Mouse (Mus musculus): ENCODE data around the gene Rpl5. TPM values are rescaled to one million over a fixed set of nuclear protein-coding genes. Genes with fewer than 3 reads are reported as not detected.
"Not testable (repeated sequence)": the region's sequence is repeated elsewhere in the genome, so short reads cannot be mapped to it uniquely, and the experiment has no call there.

Rpl5 gene
- total RNA-seq, 4 experiments from 2014 or later, result 24.1 to 35.4 (median 32.1) TPM

GRCm38 (mm10) chr5:107896265-107896664 lies 4.0 kb upstream of the Rpl5 start:
- no peak for DNase-seq (ENCODE audit: low spot score)

GRCm38 (mm10) chr5:107901014-107901615 lies 813 bp downstream of the Rpl5 start:
- no peak for DNase-seq (ENCODE audit: low spot score)

GRCm38 (mm10) chr5:107904325-107904724 lies 4.0 kb downstream of the Rpl5 start:
- no peak for DNase-seq (ENCODE audit: low spot score)

GRCm38 (mm10) chr5:107908514-107909110 lies 8.3 kb downstream of the Rpl5 start:
- DNase-seq (ENCODE audit: low spot score), result no peak

DNA sequence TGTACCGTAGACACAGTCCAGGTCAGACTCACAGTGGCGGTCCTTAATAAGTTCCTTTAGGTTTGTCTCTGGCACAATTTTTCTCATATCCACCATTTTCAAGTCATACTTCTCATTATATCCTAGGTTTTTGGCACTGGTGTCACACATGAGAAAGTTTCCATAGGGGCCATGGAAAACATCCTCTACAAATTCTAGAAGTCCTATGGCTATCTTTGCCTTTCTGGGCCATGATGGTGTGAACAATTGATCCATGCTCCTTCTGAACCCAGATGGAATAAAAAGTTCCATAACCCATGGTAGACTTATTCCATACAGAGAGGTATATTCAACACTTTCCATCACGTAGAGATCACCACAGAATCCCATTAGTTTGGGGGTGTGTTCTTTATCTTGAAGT lies 9.4 kb downstream of the Rpl5 start:
- DNase-seq (ENCODE audit: low spot score), result no peak

- no peak for DNase-seq (ENCODE audit: low spot score)
Observed at GRCm38 (mm10) chr5:107910084-107910616, 9.8 kb downstream of the Rpl5 start.

GRCm38 (mm10) chr5:107911012-107911411 lies 10.7 kb downstream of the Rpl5 start:
- DNase-seq (ENCODE audit: low spot score), result no peak

DNA sequence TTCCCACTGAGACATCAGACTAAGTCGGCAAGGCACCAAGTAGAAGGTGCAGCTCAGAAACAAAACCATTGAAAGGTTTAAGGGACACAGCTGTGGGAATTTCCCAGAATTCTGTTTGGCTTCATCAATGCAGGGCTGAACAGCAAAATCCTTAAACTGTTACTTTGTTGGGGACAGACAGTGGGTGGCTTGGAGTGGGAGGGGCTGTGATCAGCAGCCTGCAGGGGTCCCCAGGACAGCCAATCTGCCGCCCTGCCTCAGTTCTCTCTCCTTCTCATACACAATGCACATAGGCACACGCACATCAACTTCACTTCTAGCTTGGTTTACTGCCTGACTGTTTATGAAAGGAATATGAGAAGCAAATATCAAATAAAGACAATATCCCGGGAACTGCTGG lies 15.0 kb downstream of the Rpl5 start:
- DNase-seq (ENCODE audit: low spot score), result no peak

DNA sequence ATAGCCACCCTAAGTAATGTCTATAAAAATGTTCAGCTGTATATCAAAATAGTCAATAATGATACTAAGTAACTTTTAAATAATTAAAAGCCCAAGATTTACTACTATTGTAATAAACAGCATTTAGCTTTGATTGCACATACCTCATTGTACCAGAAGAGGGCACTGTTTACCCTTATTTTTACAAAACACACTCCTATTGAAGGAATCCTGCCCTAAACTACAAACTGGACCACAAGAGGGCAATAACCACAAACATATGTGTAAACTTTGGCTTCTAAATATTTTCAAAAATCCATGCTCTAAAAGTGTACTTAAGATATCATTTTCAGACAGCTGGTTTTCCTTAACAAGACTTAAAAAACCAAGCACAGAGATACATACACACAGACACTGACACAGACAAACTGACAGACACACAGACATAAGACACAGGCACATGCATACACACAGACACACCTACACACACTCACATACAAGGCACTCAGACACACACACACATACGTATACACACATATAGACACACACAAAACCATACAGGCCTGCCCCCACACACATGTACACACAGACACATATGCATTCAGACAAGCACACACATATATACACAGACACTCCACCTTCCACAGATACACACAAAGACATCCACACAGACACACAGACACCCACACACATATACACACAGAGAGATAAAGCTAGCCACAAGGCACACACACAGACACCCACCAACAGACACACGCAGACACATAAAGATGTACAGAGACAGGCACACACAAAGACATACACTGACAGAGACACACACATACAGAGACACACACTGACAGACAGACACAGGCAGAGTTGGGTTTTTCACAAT lies 21.3 kb downstream of the Rpl5 start:
- peak; percentile 81 for DNase-seq (ENCODE audit: low spot score)

DNA sequence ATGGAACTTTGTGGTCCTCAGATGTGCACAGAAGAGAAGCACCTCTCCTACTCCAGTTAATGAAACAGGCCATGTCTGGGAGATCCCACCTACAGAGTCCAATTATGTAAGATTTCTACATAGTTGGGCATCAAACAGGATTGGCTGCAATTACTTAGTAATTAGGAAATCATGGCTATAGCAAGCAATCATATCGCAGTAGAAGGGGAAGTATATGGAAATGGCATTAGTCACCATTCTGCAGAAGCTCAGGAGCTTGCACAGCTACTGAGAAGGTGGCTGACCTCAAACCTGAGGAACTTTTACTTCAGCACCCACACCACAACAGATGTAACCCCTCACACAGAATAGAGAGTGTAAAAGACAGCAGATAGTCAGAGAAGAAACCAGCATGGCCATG lies 22.5 kb downstream of the Rpl5 start:
- no peak for DNase-seq (ENCODE audit: low spot score)

GRCm38 (mm10) chr5:107924564-107924963 lies 24.3 kb downstream of the Rpl5 start:
- DNase-seq (ENCODE audit: low spot score), result no peak

DNA sequence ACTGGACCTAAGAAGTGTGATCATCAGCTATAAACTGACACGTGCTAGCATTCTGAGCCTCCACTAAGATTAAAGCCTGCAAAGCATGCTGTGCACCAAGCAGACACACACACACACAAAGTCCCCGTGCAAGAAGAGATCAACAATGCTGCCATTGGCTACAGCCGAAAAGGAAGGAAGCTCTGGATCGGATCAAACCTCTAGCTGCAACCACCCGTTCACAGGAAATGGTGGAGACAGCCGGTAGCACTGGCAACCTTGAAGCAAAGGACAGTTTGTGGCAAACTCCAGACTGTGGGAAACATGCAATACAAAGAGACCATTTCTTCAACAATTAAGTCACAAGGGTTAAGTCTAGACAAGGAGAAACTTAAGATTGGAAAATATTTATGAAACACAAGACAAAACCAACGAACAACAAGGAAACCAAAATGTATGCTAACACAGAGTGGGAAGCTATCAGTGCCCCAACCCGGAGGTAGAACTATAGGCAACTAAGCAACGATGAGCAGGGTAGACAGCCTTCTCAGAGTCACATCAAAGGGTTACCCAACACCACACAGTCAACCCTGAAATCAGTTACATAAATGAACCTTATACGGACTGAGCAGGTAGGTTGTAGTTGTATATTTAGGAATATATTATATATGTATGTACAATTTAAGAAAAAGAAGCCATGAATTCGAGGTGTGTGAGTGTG lies 26.4 kb downstream of the Rpl5 start:
- no peak for DNase-seq (ENCODE audit: low spot score)

- DNase-seq (ENCODE audit: low spot score), result no peak
Observed at GRCm38 (mm10) chr5:107932556-107932955, 32.3 kb downstream of the Rpl5 start.

DNA sequence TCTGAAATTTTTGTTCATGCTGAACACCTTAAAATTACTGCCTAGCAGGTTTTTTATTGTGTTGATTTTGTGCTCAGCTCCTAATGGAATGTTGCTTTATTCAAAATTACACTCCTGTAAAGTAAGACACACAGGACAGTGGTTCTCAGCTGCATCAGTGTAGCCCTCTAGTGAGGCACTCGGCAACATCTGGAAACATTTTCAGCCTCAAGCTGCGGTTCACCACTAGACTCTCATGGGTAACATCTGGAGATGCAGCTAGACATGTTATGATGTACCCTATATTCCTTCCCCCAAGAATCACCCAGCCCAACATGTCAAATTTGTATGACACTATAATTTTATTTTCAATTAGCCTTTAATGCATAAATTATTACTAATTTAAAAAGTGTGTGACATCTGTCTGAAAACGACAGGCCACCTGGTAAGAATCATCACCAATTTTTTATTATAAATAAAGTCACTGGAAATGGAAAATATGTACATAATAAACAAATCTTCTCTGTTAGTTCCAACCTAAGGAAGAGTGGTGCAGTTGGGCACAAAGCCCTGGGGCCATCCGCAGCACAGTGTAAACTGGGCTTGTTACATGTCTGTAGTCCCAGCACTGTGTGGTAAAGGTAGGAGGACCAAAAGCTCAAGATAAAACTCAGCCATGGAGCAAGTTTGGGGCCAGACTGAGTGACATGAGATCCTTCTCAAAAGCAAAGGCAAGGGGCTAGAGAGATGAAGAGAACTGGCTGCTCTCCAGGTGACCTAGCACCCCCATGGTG lies 33.1 kb downstream of the Rpl5 start:
- no peak for DNase-seq (ENCODE audit: low spot score)

- no peak for DNase-seq (ENCODE audit: low spot score)
Observed at GRCm38 (mm10) chr5:107934770-107935543, 34.7 kb downstream of the Rpl5 start.

- DNase-seq (ENCODE audit: low spot score), result no peak
Observed at GRCm38 (mm10) chr5:107936625-107937389, 36.5 kb downstream of the Rpl5 start.

GRCm38 (mm10) chr5:107938483-107938882 lies 38.2 kb downstream of the Rpl5 start:
- DNase-seq (ENCODE audit: low spot score), result not testable (repeated sequence)

GRCm38 (mm10) chr5:107938886-107939285 lies 38.6 kb downstream of the Rpl5 start:
- no peak for DNase-seq (ENCODE audit: low spot score)

- DNase-seq (ENCODE audit: low spot score), result no peak
Observed at GRCm38 (mm10) chr5:107939701-107940100, 39.4 kb downstream of the Rpl5 start.

- no peak for DNase-seq (ENCODE audit: low spot score)
Observed at GRCm38 (mm10) chr5:107941222-107941621, 40.9 kb downstream of the Rpl5 start.

All from heart, adult 8-10 months (tissue).